Mouse (Mus musculus) liver, postnatal 0 days (tissue): Measurements from ENCODE around the gene Smox.

Source experiments
- CTCF ChIP-seq: sonication (generic); IDR thresholded peaks from 2 replicates; pipeline ENCODE4 v1.5.1; 2016; ENCODE audit warnings: antibody characterized with exemption, low read depth
- EP300 ChIP-seq: IDR thresholded peaks from 2 replicates; pipeline ENCODE4 v1.6.1; 2016; ENCODE audit warnings: antibody characterized with exemption, low read depth, mild to moderate bottlenecking

GRCm38 (mm10) chr2:131506358-131506757, 15.1 kb downstream of the Smox start:
- no peak for TF ChIP-seq CTCF
- TF ChIP-seq EP300 = no peak
